Mouse (Mus musculus): ENCODE measurements around the gene Capn1.

Capn1 gene

DNA sequence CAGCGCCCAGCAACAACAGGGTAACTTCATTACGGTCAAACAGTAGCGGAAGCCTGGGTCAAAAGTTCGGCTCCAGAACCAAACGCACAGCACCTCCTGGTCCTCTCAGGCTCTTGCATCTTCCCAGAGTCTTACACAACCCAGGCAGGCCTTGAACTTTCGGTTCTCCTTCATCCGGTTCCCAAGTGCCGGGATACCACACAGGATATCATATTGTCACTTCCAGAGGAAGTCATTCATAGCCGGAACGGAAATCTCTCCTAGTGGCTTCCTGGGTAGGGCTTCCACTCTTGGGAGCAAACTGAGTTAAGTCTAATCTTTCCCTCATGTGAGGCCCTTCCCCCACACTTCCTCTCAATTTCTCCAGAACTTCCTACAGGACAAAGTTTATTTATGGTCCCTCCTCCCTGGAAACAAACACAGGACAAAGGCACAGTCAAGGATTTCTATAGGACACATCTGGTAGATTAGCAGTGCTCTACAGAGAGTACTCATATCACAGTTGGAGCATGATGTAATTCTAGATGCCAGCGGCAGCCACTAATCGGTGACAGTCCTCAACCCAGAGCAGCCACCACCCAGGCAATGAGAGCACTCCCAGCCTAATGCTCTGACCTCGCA is 63.5 kb downstream of the Capn1 start:
- DNase-seq, result no peak

- no peak for DNase-seq
Observed at GRCm38 (mm10) chr19:5951631-5952030, 64.1 kb downstream of the Capn1 start.

- no peak for DNase-seq
Observed at GRCm38 (mm10) chr19:5950218-5950617, 65.5 kb downstream of the Capn1 start.

DNA sequence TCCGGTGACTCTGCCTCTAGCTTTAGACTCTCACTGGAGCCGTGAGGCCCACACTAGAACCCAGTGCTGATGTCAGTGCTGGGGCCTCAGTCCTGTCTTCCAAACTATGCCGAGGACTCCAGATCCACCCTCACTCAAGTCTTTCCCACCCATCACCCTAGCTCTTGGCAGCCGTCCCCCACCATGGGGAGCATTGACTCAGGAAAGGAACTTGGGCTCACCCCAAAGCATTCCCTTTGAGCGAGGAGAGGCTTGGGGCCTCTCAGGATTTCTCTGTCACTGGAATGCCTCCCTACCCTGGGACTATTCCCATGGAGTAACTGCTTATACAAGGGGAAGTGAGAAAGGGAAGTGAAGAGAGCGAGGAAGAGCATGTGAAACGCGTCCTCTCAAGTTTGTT is 69.8 kb downstream of the Capn1 start:
- peak in 1 of 2 experiments; percentile 33 for DNase-seq

DNA sequence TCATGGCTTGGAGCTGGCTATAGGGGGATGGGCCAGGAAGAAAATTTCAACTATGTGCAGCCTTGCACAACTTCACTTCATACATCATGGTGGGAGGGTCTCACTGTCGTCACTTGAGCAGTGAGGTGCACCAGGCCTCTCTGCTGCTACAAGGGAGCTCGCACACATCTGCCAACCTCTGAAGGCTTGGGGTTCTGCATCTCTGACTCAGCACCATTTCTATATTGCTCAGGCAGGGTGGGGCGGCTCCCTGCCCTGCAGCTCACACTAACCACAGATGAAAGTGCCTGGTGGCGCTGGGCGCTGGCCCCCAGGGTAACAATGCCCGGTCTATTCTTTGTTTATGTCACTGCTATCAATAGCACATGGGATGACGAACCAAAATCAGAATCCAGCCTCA is 70.7 kb downstream of the Capn1 start:
- no peak for DNase-seq

- DNase-seq, result no peak
Observed at GRCm38 (mm10) chr19:5944145-5944544, 71.6 kb downstream of the Capn1 start.

- no peak for DNase-seq
Observed at GRCm38 (mm10) chr19:5943404-5943803, 72.3 kb downstream of the Capn1 start.

DNA sequence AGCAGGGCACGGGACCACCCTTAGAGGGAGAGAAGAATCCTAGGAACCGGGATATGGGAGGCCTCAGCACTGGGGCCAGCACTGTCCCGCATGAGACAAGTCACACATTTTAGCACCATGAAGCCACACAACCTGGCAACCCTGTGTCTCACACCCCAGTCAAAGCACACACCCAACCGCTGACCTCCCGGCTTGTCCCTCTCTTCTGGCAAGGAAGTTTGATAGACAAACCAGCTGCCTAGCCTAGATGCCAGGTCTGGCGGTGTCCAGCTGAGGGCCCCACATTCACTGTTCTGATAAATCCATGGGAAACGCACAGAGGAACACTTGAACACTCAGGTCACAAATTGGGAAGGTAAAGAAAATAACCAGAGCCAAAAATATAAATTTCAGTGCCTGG is 73.1 kb downstream of the Capn1 start:
- DNase-seq, result no peak

- peak; percentile 47 to 56 for DNase-seq
Observed at GRCm38 (mm10) chr19:5940656-5941055, 75.0 kb downstream of the Capn1 start.

DNA sequence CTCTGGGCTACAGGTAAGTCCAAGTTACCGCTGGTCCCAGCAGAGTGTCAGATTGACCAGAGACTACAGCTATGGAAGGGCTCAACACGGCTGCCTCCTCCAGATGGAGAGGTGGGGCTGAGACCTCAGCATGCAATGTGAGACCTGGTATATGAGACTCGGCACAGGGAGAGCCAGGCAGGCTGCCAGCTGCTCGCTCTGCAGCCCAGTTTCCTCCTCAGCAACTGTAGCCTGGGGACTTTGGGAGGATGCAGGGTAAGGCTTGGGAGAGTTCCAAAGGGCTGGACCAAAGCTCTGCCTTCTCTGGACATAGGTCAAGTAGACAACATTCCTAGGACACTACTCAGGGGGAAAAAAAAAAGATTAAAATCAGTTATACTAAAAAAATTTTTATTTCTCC is 75.5 kb downstream of the Capn1 start:
- DNase-seq, result peak; percentile 92 to 95

DNA sequence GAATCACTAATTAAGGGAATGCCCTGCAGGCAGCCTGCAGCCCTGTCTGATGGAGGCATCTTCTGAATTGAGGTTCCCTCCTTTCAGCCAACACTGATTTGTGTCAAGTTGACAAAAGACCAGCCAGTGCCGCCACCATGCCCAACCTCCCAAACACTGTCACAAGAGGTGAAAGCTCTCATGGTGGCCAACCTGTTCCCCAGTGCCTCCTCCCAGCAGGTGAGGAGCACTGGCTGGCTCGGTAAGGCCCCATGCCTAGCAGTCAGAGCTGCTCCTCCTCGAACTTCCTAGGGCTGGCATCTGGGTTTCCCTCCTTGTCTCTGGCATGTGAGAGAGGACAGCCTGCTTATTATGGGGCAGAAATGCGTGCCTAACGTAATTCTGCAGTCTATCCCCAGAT is 76.0 kb downstream of the Capn1 start:
- peak; percentile 40 to 51 for DNase-seq
